Mouse (Mus musculus) ovary, postnatal 14 days (tissue): ENCODE results near the gene Pcsk1.

ENCODE experiments used
- DNase-seq: peaks from one replicate; pipeline ENCODE4 v3.0.0; 2022; ENCODE audit warnings: low spot score

Pcsk1 gene

GRCm38 (mm10) chr13:75089721-75090410, at the start of gene Pcsk1:
Gene Pcsk1 (plus strand): TSS chr13:75089826.
- DNase-seq, result no peak

- no peak for DNase-seq
Observed at GRCm38 (mm10) chr13:75058818-75059217, 30.8 kb upstream of the Pcsk1 start.

- no peak for DNase-seq
Observed at GRCm38 (mm10) chr13:75063947-75064346, 25.7 kb upstream of the Pcsk1 start.

GRCm38 (mm10) chr13:75088597-75088996, 1.0 kb upstream of the Pcsk1 start:
- DNase-seq, result peak; percentile 9

- no peak for DNase-seq
Observed at GRCm38 (mm10) chr13:75090411-75090779, 769 bp downstream of the Pcsk1 start.

- DNase-seq, result no peak
Observed at GRCm38 (mm10) chr13:75091071-75091470, 1.4 kb downstream of the Pcsk1 start.

- DNase-seq, result no peak
Observed at GRCm38 (mm10) chr13:75095487-75095886, 5.9 kb downstream of the Pcsk1 start.

- no peak for DNase-seq
Observed at GRCm38 (mm10) chr13:75113114-75113513, 23.5 kb downstream of the Pcsk1 start.

GRCm38 (mm10) chr13:75114007-75114424, 24.4 kb downstream of the Pcsk1 start:
- no peak for DNase-seq

- DNase-seq, result no peak
Observed at GRCm38 (mm10) chr13:75114838-75115237, 25.2 kb downstream of the Pcsk1 start.

GRCm38 (mm10) chr13:75135833-75136232, 46.2 kb downstream of the Pcsk1 start:
- DNase-seq, result no peak

GRCm38 (mm10) chr13:75160661-75161060, 71.0 kb downstream of the Pcsk1 start:
- DNase-seq, result no peak

GRCm38 (mm10) chr13:75163408-75163807, 73.8 kb downstream of the Pcsk1 start:
- DNase-seq, result no peak
